Mouse (Mus musculus): Measurements from ENCODE around the gene Prr7.

Gene Prr7

GRCm38 (mm10) chr13:55448131-55448530, 15.9 kb upstream of the Prr7 start:
- DNase-seq (ENCODE audit: low spot score in 2 of 2), result no peak

DNA sequence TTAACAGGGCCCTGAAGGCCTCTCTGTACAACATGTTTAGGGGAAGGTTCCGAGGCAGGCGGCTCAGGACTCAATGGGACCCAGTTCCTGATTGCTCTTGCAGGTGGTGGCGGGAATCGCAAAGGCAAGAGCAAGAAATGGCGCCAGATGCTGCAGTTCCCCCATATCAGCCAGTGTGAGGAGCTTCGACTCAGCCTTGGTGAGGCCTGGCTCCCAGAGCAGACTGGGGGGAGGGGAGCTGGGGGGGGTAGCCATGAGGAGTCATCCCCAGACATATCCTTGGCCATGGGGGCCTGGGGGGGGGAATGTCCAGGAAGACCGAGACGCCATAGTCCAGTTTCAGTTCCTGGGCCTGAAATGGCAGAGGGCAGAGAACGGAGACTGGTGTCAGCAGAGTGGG, 14.9 kb upstream of the Prr7 start:
- DNase-seq (ENCODE audit: low spot score in 2 of 2), result no peak

DNA sequence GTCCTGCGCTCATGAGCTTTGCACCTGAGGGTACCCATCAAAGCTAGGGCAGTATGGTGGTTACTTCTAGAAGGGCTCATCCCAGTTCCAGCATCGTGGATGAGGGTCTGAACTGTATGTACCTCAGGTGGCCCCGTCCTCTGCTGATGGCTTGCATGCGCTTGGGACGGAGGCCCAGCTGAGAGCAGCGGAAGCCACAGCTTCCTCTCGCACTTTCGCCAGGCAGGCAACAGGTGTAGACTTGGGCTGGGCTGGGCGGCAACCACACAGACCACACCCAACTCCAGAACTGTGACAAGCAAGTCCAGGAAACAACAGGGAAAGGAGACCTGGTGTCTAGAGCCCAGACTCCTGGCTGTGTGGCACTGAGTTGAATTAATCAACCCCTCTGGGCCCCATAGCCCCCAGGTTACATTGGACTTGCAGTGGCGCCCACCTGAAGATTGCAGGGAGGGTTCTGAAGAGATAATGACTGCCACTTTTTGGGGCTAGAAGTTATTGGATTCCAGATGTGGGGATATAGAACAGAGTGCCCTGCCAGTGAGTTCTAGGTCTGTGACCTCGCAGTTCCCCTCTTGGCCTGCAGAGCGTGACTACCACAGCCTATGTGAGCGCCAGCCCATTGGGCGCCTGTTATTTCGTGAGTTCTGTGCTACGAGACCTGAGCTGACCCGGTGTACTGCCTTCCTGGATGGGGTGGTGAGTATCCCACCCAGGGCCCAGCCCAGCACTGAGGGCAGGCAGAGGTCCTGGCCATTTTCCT, 14.2 kb upstream of the Prr7 start:
- DNase-seq (ENCODE audit: low spot score in 2 of 2), result no peak

DNA sequence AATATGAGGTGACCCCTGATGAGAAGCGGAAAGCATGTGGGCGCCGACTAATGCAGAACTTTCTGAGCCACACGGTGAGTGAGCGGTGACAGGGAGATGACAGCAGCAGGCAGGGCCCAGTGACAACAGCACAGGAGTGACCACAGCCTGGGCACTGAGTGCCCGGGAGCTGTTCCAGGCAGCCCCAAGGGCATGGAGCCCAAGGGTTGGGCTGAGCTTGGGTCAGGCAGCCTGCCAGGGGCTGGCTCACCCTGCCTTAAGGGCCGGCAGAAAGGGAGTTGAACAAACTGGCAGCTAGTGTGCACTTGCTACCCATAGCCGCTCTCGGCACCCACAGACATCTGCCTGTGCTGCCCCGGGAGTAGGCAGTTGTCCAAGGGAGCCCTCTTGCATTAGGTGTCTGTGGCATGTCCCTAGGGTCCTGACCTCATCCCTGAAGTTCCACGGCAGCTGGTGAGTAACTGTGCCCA, 13.5 kb upstream of the Prr7 start:
- peak; percentile 86 to 88 for DNase-seq (ENCODE audit: low spot score in 2 of 2)

DNA sequence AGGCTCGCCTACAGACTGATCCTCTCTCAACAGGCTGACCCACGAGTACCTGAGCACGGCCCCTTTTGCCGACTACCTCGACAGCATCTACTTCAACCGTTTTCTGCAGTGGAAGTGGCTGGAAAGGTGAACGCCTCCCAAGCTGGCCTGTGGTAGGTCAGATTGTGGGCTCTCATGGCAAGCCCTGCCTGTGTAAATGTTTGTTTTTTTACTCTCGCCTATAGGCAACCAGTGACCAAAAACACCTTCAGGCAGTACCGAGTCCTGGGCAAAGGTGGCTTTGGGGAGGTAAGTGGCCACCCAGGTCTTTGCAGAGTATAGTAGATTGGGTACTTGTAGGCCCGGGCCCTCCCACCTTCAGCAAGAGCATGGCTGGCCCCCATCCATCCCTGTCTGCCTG, 12.8 kb upstream of the Prr7 start:
- no peak for DNase-seq (ENCODE audit: low spot score in 2 of 2)

DNA sequence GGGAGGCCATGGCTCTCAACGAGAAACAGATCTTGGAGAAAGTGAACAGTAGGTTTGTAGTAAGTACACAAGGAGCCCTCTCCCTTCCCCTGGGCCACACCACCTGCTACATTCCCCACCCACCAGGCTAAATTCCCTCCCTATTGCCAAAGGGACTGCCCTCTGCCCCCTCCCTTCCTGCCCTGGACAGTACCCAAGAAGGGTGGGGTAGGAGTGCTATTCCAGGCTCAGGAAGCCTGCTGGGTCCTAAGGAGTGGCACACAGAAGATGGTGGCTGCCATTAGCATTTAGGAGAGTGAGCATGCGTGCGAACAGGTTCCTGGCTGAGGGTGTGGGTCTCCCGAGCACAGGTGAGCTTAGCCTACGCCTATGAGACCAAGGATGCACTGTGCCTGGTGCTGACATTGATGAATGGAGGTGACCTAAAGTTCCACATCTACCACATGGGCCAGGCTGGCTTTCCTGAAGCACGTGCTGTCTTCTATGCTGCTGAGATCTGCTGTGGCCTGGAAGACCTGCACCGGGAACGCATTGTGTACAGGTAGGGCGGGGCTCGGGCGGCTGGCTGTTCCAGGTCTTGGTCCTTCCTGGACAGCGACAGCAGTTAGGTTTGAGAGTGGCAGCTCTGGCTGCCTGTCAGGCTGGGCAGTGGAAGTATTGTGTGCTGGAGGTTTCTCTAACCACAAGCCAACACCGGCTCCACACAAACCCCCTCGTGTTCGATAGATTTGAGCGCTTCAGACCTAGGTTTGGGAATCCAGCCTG, 12.1 kb upstream of the Prr7 start:
- DNase-seq (ENCODE audit: low spot score in 2 of 2), result no peak

DNA sequence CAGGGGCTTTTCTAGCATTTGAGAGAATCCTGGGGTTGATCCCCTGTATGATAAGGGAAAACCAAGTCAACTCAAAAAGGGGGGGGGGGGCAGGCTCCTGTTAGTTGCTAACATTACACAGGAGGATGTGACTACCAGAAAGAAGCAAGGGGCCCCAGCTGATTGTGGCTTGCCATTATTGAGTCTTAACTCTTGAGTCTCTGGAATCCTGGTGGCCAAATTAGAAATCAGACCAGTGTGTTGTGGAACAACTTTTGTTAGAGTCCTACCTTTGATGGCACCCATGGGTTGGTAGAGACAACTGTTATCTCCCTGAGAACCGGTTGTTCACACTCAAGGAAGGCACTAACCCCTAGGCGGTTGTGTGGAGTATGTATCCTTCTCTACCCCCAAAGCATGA, 1.1 kb upstream of the Prr7 start:
- DNase-seq (ENCODE audit: low spot score in 2 of 2), result no peak

DNA sequence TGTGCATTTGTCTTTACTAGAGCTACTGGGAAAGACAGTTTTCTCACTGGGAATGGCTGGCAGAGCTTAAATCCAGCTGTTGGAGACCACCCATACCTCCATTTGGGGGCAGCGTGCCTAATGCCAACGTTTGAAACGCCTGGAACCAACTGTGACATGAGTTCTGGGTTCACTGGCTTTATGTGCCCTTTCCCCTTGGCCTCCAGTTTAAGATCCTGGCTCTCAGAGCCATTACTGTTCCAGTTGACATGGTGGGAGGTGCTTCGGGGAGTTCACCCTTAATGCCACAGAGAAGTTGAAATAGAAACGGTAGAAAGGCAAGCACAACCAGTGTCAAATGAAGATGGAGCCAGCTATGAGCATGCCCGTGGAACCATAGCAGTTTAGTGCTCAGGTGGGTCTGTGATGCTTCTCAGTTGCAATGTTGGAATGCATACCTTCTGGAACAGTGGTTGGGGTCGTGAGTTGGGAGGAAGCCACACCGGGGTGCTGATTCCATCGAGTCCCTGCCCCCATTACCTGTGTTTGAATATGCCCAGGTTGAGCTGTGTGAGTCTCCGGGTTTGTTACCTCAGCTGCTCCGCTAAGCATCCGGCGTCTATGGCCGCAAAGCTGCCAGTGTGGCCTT, 554 bp upstream of the Prr7 start:
- no peak for DNase-seq (ENCODE audit: low spot score in 2 of 2)

- DNase-seq (ENCODE audit: low spot score in 2 of 2), result no peak
These were observed 1.1 kb downstream of the Prr7 start for GRCm38 (mm10) chr13:55465184-55465583.

DNA sequence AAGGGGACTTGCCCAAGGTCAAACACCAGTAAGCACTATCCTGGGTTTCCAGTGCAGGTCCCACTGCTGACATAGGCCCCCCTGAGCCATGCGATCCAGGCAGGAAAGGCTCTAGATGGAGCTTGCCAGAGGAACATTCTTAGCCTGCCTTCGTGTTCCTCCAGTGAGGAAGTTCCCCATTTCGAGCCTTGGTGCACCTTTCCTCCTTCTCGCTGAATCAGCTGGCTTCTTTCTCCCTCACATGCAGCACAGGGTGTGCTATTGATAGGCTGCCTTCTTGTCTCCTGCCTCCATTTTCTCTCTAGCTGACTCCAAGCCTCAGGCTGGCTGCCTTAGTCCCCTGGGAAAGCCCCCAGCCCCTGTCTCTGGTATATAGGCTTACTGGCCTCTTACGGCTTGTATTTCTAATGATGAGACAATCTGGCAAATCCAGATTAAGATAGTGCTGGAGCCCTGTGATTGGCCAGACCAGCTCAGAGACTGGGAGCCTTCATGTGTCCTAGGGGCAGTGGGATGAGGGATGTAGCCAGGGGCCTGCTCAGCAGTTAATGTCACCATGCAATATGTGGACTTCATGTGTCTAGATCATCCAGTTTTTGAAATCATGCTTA, 1.9 kb downstream of the Prr7 start:
- no peak for DNase-seq (ENCODE audit: low spot score in 2 of 2)

GRCm38 (mm10) chr13:55468851-55469560, 4.9 kb downstream of the Prr7 start:
- DNase-seq (ENCODE audit: low spot score in 2 of 2), result no peak

GRCm38 (mm10) chr13:55470372-55470771, 6.3 kb downstream of the Prr7 start:
- DNase-seq (ENCODE audit: low spot score in 2 of 2), result no peak

DNA sequence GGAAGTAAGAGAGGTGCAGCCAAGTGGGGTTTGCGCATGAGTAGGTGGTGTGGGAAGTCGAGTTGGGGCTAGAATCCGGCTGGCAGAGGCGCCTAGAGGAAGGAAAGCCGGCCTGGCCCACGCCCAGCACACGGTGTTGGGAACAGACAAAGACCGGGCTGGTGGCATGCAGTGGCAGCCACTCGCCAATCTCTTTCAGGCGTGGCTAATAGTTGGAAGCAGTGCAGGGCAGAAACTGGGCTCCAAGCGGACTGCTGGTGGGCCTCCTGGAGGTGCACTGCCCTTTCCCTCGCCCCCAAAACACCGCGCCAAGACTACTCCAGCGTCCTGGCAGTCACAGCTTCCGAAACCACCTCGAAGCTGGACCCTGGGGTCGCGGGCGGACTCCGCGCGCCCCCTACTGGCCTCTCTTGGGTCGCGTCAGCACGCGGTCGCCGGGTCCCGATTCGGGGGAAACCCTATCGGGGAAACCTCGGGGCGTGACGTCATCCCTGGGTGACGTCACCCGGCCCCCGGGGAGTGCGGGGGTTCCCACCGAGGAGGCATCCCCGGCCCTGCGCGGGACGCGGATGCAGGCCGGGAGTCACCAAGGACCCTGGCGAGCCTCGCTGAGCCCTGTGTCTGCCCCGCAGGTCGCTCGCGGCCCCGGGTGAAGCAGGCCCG, 7.2 kb downstream of the Prr7 start:
- DNase-seq (ENCODE audit: low spot score in 2 of 2), result peak; percentile 88

DNA sequence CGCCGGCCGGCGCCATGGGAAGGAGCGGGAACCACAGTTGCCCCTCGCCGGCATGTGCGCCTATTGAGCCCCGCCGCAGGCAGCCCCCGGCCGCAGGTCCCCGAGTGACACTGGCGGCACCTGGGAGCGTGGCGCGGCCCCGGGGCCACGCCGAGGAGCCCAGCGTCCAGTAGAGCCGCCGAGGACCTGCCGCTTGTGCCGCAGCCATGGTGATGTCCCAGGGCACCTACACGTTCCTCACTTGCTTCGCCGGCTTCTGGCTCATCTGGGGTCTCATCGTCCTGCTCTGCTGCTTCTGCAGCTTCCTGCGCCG, 7.7 kb downstream of the Prr7 start:
- DNase-seq (ENCODE audit: low spot score in 2 of 2), result no peak

DNA sequence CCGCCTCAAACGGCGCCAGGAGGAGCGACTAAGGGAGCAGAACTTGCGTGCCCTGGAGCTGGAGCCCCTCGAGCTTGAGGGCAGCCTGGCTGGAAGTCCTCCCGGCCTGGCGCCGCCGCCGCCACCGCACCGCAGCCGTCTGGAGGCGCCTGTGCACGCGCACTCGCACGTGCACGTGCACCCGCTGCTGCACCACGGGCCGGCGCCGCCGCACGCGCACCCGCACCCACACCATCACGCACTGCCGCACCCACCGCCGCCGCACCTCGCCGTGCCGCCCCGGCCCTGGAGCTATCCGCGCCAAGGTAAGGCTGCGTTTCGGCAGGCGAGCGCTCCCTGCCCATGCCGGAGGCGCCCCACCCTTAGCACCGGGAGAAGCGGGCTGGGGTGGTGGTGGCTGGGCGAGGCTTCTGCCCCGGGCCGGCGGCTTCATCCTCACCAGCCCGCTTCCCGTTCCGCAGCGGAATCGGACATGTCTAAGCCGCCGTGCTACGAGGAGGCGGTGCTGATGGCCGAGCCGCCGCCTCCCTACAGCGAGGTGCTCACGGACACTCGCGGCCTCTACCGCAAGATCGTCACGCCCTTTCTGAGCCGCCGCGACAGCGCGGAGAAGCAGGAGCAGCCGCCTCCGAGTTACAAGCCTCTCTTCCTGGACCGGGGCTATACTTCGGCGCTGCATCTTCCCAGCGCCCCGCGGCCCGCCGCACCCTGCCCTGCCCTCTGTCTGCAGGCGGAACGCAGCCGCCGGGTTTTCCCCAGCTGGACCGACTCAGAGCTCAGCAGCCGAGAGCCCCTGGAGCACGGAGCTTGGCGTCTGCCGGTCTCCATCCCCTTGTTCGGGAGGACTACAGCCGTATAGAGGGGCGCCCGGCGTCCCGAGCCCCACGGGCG, 8.3 kb downstream of the Prr7 start:
- peak in 1 of 2 experiments; percentile 40 for DNase-seq (ENCODE audit: low spot score in 2 of 2)

DNA sequence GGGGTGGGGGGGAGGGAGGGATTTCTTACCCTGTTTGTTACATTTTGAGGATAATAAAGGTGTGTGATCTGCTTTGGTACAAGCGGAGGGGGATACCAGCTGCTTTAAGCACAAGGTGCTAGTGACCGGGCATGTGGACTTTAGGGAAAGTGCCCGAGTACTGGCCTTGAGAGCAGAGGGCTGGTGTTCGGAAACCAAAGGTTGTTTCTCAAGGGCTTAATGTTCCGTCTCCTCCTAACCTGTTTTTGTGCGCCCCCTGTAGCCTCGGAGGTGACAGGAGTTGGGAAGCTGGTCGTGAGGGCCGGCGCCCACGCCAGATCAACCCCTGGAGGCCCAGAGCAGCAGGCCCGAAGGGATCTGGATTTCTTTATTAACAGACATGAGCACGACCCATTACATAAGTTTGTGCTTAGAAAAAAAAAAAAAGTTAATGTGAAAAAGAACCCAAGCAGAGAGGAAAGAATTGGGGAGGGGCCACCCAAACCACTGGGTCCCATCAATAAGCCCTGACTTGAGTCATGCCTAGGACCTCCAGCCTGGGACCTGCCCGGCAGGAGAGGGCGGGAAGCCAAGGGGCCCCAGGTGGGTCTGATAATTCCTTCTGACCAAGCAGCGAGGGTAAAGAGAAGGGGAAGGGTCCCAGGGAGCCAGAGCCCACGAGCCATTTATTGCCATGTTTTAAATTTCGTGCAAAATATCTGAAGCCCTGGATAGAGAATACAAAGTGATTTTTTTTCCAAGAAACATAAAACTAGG, 9.2 kb downstream of the Prr7 start:
- DNase-seq (ENCODE audit: low spot score in 2 of 2), result no peak

- no peak for DNase-seq (ENCODE audit: low spot score in 2 of 2)
These were observed 9.9 kb downstream of the Prr7 start for GRCm38 (mm10) chr13:55473961-55474360.

GRCm38 (mm10) chr13:55474621-55475069, 10.6 kb downstream of the Prr7 start:
- no peak for DNase-seq (ENCODE audit: low spot score in 2 of 2)

- DNase-seq (ENCODE audit: low spot score in 2 of 2), result no peak
These were observed 11.7 kb downstream of the Prr7 start for GRCm38 (mm10) chr13:55475750-55476149.

Data from heart, adult 9 months (tissue).